Mouse (Mus musculus) left cerebral cortex, adult 2 months (tissue): ENCODE measurements at regions not wholly inside any gene's neighbourhood (a gene's known extent, or its start where the extent isn't known, plus 50 kb on each side); places are given as distances from the start of the nearest gene placed in this dataset.

Source experiments
- DNase-seq, 2 experiments: peaks; one replicate each; pipeline ENCODE4 v3.0.0; 2021 to 2022; ENCODE audit warnings: low spot score in 2 of 2, mixed read lengths in 1 of 2; ENCODE audit errors: extremely low spot score in 1 of 2
- H3K27ac ChIP-seq: fragments of 200-600 bp; 2 replicates; pipeline ENCODE4 v1.8.1; 2022
- H3K4me3 ChIP-seq: fragments of 200-600 bp; 2 replicates; pipeline ENCODE4 v1.8.1; 2022
- CTCF ChIP-seq: fragments of 200-600 bp; IDR thresholded peaks from 2 replicates; pipeline ENCODE4 v1.8.1; 2022; ENCODE audit warnings: antibody characterized with exemption, mild to moderate bottlenecking, moderate library complexity
- intact Hi-C: fragments of 180-260 bp; cut with DNase I; formaldehyde crosslinking; loops from one replicate; pipeline ENCODE4 v1.15.1; 2025

DNA sequence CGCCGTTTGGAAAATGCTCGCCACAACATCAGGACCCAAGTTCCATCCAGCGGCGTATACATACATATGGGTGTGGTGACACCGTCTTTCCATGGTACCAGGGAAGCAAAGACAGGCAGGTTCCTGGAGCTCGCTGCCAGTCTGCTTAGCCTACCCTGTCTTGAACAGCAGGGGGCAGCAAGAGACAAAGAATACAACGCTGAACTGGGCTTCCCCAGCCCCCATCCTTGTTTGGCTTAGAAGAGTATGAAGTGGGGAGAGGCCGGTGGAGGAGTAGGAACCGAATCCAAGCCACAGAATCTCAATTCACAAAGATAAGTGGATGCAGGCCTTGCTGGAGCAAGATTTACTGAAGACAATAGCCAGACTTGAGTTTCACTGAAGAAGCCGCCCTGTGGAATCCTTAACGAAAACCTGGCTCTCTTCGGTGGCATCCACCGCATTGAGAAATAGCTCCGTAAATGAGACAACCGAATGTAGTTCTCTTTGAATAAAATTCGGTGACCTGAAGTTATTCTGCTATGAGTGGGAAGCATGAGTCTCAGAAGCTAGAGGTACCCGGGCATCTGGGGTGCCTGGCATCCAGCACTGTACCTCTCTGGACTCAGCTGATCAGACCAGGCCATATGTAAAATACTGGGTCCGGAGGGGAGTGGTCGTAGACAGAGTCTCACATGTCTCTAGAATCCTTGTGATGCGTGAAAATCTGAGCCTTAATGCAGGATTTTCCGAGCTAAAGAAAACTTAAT lies 203.0 kb downstream of the Spata18 start:
- Histone ChIP-seq H3K27ac (peak overlapping the region; percentile 36; the same call in 1 of the 2 replicates), H3K4me3 (peak overlapping the region; percentile 38)
- intact Hi-C loops = loop anchor here (1.0 to 10.0 kb wide), 7 partner anchors 92 to 1302 kb away; no protein-coding TSS in a partner anchor

DNA sequence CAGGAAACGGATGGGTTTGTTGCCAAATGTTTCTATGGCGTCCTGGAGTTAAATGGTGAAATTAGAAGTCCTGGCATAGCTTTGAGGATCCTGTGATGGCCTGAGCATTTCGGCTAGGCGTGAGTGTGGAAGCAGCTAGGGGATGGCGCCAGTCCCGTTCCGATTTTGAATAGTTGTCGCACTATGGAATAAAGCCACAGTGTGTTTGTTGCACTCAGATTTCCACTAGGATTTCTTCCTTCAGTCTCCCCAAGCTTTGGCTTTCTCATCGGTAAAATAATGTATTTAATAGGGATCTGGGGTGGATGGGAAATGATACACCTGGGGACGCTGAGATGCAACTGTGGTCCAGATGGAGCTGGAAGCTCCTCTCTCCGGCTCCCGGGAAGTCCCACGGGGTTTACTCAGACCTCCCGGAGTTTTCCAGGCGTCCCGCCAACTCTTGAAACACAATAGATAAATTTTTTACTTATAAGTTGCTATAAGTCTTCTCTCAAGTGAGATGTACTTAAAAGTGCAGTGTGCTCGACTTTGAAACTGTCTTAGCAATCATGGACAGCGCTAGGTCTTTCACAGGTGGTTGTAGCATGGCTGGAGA lies 203.7 kb downstream of the Spata18 start:
- no peak overlapping the region; the same call in 1 of the 2 replicates for H3K4me3 ChIP-seq
- H3K27ac ChIP-seq = no peak overlapping the region; the same call in 1 of the 2 replicates
- DNase-seq = no peak
- intact Hi-C loops = loop anchor here (1.0 to 10.0 kb wide), 7 partner anchors 93 to 1301 kb away; no protein-coding TSS in a partner anchor
- TF ChIP-seq CTCF = no peak

More for the DNA sequence above, 203.0 kb downstream of the Spata18 start:
- TF ChIP-seq CTCF = peak; percentile 79
- DNase-seq = peak; percentile 79 to 84

DNA sequence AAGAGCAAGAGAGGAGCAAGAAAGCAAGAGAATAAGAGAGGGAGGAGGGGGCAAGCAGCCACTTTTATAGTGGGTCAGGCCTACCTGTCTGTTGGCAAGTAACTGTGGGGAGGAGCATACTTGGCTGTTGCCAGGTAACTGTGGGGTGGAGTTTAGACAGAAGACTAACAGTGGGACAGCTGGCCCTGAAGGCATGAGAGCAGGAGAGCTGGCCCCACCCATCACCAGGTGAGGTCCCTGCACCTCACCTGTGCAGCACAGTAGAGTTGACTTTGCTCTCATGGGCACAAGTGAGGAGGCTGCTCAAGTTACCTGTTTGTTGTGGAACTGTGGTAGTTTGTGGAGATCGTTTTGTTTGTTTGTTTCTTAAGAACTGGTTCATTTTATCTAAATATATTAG lies 208.1 kb downstream of the Spata18 start:
- Histone ChIP-seq H3K27ac (no peak overlapping the region), H3K4me3 (no peak overlapping the region)
- DNase-seq = no peak
- intact Hi-C loops = loop anchor here (10.0 kb wide), 2 partner anchors 175 to 575 kb away; no protein-coding TSS in a partner anchor
- TF ChIP-seq CTCF = no peak

DNA sequence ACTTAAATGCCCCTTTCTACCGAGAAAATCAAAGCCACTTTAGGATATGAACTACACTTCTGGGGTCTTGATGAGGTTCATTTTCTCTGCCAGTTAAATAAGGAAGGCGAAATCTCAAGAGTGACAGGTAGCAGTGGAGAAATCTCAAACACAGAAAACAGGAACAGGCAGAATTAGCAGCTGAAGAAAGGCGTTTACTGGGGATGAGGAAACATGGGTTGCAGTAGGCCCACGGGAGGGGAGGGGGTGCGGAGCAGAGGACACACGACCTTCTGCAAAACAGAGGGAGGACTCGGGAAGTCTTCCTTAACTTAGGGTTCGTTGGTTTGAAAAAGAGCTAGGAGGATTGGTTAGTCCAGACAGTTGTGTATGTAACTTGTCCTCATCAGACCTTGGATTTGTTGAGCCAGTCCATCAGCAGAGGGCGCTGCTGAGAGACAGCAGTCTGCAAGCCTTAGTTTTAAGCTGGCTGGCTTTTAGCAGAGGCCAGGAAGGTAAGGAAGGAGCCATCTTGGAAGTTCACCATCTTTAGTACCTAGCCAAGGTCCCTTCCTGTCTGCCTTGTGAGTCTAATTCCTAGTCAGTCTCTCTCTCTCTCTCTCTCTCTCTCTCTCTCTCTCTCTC lies 204.0 kb downstream of the Usp46 start:
- peak; percentile 67 for TF ChIP-seq CTCF
- no peak overlapping the region for H3K27ac ChIP-seq
- peak; percentile 28 to 53 for DNase-seq
- no peak overlapping the region for H3K4me3 ChIP-seq
- intact Hi-C loops = no loop called here

DNA sequence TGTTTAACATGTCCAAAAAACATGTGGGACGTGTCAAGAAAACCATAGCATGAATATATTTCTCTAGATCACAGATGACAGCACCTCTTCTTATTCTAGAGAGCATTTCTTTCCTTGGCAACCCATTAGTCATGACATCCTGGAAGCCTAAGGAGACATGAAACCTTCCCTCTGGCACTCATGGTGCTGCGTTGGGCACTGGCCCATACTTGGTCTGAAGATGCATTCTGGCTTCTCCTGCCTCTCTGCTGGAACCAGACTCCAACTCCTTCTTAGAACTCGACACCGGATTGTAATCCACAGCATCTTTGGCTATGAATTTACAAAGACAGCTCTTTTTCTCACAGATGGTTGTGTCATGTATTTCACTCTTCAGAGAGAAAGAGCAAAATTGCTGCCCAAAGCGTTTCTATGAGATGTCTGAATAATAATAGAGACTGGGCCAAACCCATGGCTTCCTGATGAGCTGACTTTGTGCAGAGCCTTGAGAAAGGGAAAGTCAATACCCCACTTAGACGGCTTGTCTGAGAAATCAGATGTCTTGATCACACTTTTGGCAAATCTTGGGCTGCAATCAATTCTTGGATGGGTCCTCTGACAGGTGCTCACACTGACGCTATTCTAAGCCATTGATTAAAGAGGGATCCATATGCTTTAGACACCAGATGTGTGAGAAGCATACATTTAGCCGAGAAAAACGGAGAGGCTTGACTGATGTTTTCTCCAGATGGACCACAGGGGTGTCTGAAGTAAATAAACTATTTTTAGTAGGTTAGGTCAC lies 195.4 kb downstream of the Usp46 start:
- intact Hi-C loops = no loop called here
- no peak overlapping the region for H3K4me3 ChIP-seq
- no peak for TF ChIP-seq CTCF

DNA sequence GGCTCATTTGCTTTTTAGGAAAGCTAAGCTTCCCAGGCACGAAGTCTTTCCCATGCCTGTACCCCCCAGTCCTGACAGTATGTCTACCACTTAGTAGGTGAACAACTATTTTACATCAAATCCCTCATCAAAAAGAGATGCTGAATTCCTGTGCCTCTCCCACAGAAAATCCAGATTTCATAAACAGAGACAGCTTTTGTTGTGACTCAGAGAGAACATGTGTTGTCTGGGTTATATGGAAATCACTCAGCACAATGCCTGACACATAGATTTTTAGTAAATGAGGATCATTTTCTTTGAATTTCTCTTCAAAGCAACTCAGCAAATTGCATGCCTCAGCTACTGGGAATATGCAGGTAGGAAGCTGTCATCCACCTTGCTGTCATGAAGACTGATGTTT lies 193.5 kb downstream of the Usp46 start:
- Histone ChIP-seq H3K27ac (peak overlapping the region; percentile 63), H3K4me3 (no peak overlapping the region)
- DNase-seq = no peak
- TF ChIP-seq CTCF = no peak
- intact Hi-C loops = no loop called here

More for the DNA sequence above, 195.4 kb downstream of the Usp46 start:
- DNase-seq = no peak
- peak overlapping the region; percentile 5; the same call in 1 of the 2 replicates for H3K27ac ChIP-seq

DNA sequence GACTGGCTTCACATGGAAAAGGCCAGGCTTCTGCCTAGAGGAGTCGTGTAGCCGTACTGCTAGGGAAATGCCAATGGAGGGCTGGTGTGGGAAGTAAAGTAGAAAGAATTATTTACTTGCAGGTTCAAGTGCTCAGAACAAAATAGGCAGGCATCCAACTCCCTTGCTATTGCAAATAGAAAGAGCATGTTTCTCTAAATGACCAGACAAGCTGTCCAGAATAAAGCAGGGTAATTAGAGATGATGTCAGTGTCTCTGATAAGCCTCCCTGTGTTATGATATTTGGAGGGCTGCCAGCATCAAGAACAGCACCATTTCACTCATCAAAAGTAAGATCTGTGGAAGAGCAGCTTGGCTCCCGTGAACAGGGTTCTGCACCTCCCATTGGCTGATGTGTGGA lies 192.4 kb downstream of the Usp46 start:
- H3K4me3 ChIP-seq = no peak overlapping the region
- no peak overlapping the region for H3K27ac ChIP-seq
- TF ChIP-seq CTCF = no peak
- DNase-seq = no peak
- intact Hi-C loops = no loop called here

DNA sequence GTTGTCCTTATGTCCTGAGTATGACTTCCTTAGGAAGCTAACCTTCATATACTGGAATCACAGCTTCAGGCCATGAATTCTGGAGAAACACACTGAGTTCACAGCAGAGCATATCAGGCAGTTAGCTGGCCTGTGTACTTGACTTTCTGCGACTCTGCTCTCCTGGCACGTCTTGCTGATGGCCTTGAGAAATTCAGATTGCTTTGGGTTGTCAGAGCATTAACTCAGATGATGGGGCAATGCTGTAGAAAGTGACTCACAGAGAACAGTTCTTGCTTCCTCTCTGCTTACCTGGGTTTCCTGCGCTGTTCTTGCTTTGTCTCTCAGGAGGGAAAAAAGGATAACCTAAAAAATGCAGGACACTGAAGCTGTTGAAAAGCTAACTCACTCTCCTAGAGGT lies 187.3 kb downstream of the Usp46 start:
- no peak overlapping the region for H3K4me3 ChIP-seq
- no peak for DNase-seq
- H3K27ac ChIP-seq = no peak overlapping the region
- intact Hi-C loops = no loop called here
- no peak for TF ChIP-seq CTCF

DNA sequence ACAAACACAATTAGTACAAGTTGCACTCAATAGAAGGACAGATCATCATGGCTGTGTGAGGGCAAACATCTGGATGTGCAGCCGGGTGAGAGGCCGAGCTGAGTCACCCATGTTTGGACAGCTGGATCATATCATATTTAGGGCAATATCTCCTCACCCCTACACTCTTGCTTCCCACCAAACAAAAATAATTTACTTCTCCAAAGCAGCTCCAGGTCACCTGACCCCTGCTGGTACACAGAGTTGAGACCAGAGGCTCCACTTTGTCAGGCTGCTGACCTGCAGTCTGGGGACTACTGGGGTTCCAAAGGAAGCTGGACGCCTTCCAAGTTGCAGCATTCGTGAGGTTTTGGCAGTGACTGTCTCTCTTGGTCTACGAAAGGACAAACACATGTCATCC lies 186.3 kb downstream of the Usp46 start:
- Histone ChIP-seq H3K27ac (no peak overlapping the region), H3K4me3 (no peak overlapping the region)
- no peak for DNase-seq
- no peak for TF ChIP-seq CTCF
- intact Hi-C loops = no loop called here

DNA sequence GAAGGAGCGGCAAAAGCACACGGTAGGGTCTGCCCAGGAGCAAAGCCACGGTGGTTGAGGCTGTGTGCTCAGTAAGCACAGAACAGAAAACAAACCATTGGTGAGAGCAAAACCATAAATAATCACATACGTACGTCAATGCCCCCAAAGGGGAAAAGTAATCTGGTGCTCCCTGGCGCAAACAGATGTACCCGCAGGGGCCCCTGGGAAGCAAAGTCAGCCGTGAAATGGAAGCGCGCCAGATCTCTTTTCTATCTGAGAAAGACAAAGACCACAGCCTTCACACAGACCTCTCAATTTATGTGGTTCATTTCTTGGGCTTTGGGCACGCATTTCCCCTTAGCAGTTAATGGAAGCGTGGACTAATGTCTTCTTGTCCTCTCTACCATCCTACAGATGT lies 183.2 kb downstream of the Usp46 start:
- Histone ChIP-seq H3K27ac (no peak overlapping the region), H3K4me3 (no peak overlapping the region)
- no peak for TF ChIP-seq CTCF
- intact Hi-C loops = no loop called here
- DNase-seq = no peak

DNA sequence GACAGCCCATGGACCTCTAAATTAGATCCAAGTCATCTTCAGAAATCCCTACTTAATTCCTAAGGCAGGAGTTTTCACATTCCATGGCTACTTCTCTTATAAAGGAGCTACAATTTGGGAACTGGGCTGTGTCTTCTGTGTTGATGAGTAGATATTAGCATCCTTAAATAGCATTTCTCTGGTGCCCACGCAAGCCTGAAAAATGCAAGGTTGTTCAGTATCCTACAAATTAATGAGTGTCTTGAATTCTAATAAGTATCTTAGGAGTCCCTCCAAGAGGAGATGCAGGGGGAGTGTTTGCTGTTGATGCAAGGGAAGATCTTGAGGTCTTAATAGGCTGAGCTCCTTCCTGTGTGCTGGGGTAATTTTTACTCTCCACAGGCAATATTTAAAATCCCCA lies 182.5 kb downstream of the Usp46 start:
- no peak for DNase-seq
- intact Hi-C loops = no loop called here
- H3K4me3 ChIP-seq = no peak overlapping the region
- TF ChIP-seq CTCF = no peak
- no peak overlapping the region for H3K27ac ChIP-seq
